Mouse (Mus musculus) E14TG2a.4 (cell line): ENCODE measurements around the gene Bri3.

Source experiments
- CTCF ChIP-seq: conservative IDR thresholded peaks from 2 replicates; pipeline ENCODE4 v1.5.1; 2014; ENCODE audit warnings: low read length
- NANOG ChIP-seq: IDR thresholded peaks from 2 replicates; pipeline ENCODE4 v1.6.1; 2014; ENCODE audit warnings: borderline replicate concordance, low read length, mixed read lengths
- POU5F1 ChIP-seq: IDR thresholded peaks from 2 replicates; pipeline ENCODE4 v1.6.1; 2014; ENCODE audit warnings: low read length, borderline replicate concordance

- no peak for TF ChIP-seq CTCF
- TF ChIP-seq POU5F1: no peak
- no peak for TF ChIP-seq NANOG
Observed at GRCm38 (mm10) chr5:144296090-144296604, 51.9 kb downstream of the Bri3 start.
